Mouse (Mus musculus): Measurements from ENCODE around the gene C130026I21Rik. TPM values are rescaled to one million over a fixed set of nuclear protein-coding genes. Genes with fewer than 3 reads are reported as not detected.
"Not testable (repeated sequence)": the region's sequence is repeated elsewhere in the genome, so short reads cannot be mapped to it uniquely, and the experiment has no call there.

C130026I21Rik gene
- polyA plus RNA-seq, 1 experiment from 2014 or later: 0.35 TPM

DNA sequence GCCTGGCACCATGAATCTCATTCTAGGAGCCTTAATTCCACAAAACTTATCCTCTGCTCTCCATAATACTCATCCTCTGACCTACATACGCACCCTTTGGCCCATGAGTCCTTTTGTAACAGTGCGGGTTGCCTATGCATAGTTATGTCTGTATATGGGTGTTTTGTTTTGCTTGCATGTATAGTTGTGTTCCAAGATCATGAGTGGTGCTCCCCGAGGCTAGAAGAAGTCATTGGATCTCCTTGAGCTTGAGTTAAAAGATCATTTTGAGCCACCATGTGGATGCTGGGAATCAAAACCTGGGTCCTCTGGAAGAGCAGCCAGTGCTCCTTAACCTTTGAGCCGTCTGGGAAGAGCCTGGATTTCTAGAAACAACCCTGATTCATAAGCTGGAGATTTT lies 25.4 kb downstream of the C130026I21Rik start:
- not testable (repeated sequence) for H3K9ac ChIP-seq (ENCODE audit: low read depth, low read length); H3K4me2 ChIP-seq (ENCODE audit: low read depth, low read length); H3K36me3 ChIP-seq (ENCODE audit: control insufficient read depth, insufficient read depth, low read length); DNase-seq (ENCODE audit: low spot score); H3K4me3 ChIP-seq (ENCODE audit: low read depth, low read length); H3K4me1 ChIP-seq (ENCODE audit: control insufficient read depth, insufficient read depth, low read length); H3K27me3 ChIP-seq (replicated peaks; ENCODE audit: control insufficient read depth, insufficient read depth, low read length); ATAC-seq (ENCODE audit: low read depth); H3K27ac ChIP-seq (replicated peaks; ENCODE audit: low read depth, low read length)
- peaks cover 20% of the 10 kb centered on the region for H3K9me3 ChIP-seq (ENCODE audit: control insufficient read depth, low read length)
- 67% methylated on average over 3 of the region's 4 CpGs for WGBS

DNA sequence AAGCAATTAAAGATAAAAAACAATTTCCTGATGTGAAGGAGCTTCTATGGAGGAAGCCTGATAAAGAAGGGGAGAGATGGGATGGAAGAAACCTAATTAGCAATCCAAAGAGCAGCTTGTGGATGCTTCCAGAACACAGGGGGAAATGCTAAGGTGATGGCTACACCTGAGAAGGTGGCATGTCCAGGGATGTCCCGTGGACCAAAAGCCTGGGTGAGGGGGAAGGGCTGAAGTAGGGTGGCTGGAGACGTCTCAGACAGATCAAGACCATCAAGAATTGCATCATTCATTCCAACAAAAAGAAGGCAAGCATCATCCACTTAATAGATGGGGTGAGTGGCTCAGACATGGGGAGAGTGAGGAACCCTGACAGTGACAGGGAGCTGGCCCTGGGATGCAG lies 27.3 kb downstream of the C130026I21Rik start:
- not testable (repeated sequence) for H3K4me3 ChIP-seq (ENCODE audit: low read depth, low read length); H3K4me1 ChIP-seq (ENCODE audit: control insufficient read depth, insufficient read depth, low read length); H3K4me2 ChIP-seq (ENCODE audit: low read depth, low read length); H3K27ac ChIP-seq (replicated peaks; ENCODE audit: low read depth, low read length); H3K27me3 ChIP-seq (replicated peaks; ENCODE audit: control insufficient read depth, insufficient read depth, low read length); H3K9ac ChIP-seq (ENCODE audit: low read depth, low read length); H3K36me3 ChIP-seq (ENCODE audit: control insufficient read depth, insufficient read depth, low read length); ATAC-seq (ENCODE audit: low read depth); DNase-seq (ENCODE audit: low spot score)
- peaks cover 23% of the 10 kb centered on the region for H3K9me3 ChIP-seq (ENCODE audit: control insufficient read depth, low read length)
- WGBS: 74% methylated on average over 2 of the region's 2 CpGs

DNA sequence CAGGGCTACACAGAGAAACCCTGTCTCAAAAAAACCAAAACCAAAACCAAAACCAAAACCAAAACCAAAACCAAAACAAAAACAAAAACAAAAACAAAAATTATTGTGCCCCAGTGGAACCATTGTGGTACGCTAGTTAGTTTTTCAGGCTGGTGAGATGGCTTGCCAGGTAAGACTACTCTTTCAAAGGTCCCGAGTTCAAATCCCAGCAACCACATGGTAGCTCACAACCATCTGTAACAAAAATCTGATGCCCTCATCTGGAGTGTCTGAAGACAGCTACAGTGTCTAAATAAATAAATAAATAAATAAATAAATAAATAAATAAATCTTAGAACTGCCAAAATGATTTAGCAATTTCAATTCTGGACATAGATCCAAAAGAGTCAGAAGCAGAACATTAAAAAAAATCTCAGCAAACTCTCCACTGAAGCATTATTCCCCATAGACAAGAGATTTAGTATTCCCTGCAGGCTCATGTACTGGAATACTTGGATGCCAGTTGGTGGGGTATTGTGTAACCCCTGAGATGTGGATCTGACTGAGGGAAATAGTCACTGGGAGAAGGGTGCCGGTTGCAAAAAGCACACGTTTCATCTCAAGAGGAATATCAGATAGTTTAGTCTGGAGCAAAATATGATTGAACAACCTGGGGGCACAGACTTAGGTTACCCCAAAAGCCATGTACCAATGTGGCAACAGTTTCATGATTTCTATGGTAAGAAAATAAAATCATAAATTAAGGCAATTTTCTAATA lies 31.2 kb downstream of the C130026I21Rik start:
- H3K9ac ChIP-seq (ENCODE audit: low read depth, low read length); H3K4me2 ChIP-seq (ENCODE audit: low read depth, low read length); H3K27ac ChIP-seq (replicated peaks; ENCODE audit: low read depth, low read length); H3K4me3 ChIP-seq (ENCODE audit: low read depth, low read length); ATAC-seq (ENCODE audit: low read depth); DNase-seq (ENCODE audit: low spot score); H3K27me3 ChIP-seq (replicated peaks; ENCODE audit: control insufficient read depth, insufficient read depth, low read length); H3K36me3 ChIP-seq (ENCODE audit: control insufficient read depth, insufficient read depth, low read length); H3K4me1 ChIP-seq (ENCODE audit: control insufficient read depth, insufficient read depth, low read length): not testable (repeated sequence)
- 68% methylated on average over 4 of the region's 4 CpGs for WGBS
- H3K9me3 ChIP-seq (ENCODE audit: control insufficient read depth, low read length): peaks cover 17% of the 10 kb centered on the region

DNA sequence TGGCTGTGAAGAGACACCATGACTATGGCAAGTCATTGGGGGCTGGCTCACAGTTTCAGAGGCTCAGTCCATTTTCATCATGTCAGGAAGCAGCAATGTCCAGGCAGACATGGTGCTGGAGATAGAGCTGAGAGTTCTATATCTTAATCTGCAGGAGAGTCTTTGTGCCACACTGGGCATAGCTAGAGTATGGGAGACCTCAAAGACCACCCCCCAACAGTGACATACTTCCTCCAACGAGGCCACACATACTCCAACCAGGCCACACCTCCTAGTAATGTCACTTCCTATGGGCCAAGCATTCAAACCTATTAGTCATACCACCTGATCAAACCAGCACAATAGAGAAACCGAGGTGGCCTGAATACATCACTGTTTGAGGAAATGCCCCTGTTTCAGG lies 63.8 kb downstream of the C130026I21Rik start:
- H3K27ac ChIP-seq (replicated peaks; ENCODE audit: low read depth, low read length); DNase-seq (ENCODE audit: low spot score); H3K9ac ChIP-seq (ENCODE audit: low read depth, low read length); ATAC-seq (ENCODE audit: low read depth); H3K9me3 ChIP-seq (ENCODE audit: control insufficient read depth, low read length); H3K4me2 ChIP-seq (ENCODE audit: low read depth, low read length); H3K4me3 ChIP-seq (ENCODE audit: low read depth, low read length); H3K4me1 ChIP-seq (ENCODE audit: control insufficient read depth, insufficient read depth, low read length); H3K27me3 ChIP-seq (replicated peaks; ENCODE audit: control insufficient read depth, insufficient read depth, low read length); H3K36me3 ChIP-seq (ENCODE audit: control insufficient read depth, insufficient read depth, low read length): not testable (repeated sequence)
- 45% methylated on average over 1 of the region's 2 CpGs for WGBS

DNA sequence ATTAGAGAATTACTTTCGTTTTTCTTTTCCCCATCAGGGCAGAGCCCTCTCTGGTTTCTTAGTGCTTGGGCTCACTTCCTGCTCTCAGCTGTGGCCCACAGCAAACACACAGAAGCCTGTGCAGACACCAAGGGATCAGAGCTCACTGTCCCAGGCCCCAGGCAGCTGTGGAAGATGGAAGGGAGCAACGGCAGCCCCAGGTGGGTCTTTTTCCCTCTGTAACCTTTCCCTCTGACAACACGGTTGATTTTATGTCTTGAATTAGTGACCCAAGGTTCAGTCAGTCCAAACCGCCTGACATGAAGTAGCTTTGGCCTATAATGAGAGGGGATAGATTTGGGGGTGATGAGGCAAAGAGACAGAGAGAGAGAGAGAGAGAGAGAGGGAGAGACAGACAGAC lies 70.8 kb downstream of the C130026I21Rik start:
- H3K9me3 ChIP-seq (ENCODE audit: control insufficient read depth, low read length); H3K9ac ChIP-seq (ENCODE audit: low read depth, low read length); H3K4me1 ChIP-seq (ENCODE audit: control insufficient read depth, insufficient read depth, low read length); H3K27me3 ChIP-seq (replicated peaks; ENCODE audit: control insufficient read depth, insufficient read depth, low read length); ATAC-seq (ENCODE audit: low read depth); H3K4me3 ChIP-seq (ENCODE audit: low read depth, low read length); H3K36me3 ChIP-seq (ENCODE audit: control insufficient read depth, insufficient read depth, low read length); H3K4me2 ChIP-seq (ENCODE audit: low read depth, low read length); H3K27ac ChIP-seq (replicated peaks; ENCODE audit: low read depth, low read length); DNase-seq (ENCODE audit: low spot score): not testable (repeated sequence)
- WGBS: 87% methylated on average over 3 of the region's 4 CpGs

DNA sequence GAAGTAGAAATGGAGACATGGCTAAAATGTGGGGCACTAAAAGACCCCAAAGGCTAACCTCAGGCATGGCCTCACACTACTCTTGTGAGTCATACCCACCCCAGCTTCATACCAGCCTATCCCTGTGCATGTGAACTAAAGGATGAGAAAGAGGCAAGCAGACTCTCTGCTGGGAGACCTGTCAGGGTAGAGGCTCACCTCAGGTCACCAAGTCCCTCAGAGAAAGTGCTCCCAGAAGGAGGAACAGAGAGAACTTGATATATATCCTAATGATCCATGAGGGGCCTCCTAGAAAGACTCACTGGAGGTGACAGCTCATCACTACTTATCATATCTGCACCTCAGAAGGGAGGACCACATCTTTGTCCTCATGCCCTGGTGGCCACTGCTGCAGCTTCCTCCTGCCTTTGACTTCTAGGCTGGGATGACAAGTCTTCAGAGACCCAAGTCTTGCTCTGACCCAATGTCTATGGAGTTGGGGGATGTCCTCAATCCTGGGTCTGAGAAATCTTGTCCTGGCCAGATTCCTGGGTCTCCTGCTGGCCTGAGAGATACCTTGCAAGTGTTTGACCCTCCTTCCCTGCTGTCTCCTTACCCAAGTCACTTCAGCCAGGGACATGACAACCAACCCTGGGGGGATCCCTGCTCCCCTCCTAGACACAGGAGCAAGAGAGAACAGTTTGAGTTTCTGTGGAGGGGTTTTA lies 71.6 kb downstream of the C130026I21Rik start:
- H3K9ac ChIP-seq (ENCODE audit: low read depth, low read length); ATAC-seq (ENCODE audit: low read depth); H3K9me3 ChIP-seq (ENCODE audit: control insufficient read depth, low read length); H3K4me3 ChIP-seq (ENCODE audit: low read depth, low read length); H3K36me3 ChIP-seq (ENCODE audit: control insufficient read depth, insufficient read depth, low read length); DNase-seq (ENCODE audit: low spot score); H3K27me3 ChIP-seq (replicated peaks; ENCODE audit: control insufficient read depth, insufficient read depth, low read length); H3K27ac ChIP-seq (replicated peaks; ENCODE audit: low read depth, low read length); H3K4me2 ChIP-seq (ENCODE audit: low read depth, low read length); H3K4me1 ChIP-seq (ENCODE audit: control insufficient read depth, insufficient read depth, low read length): not testable (repeated sequence)

DNA sequence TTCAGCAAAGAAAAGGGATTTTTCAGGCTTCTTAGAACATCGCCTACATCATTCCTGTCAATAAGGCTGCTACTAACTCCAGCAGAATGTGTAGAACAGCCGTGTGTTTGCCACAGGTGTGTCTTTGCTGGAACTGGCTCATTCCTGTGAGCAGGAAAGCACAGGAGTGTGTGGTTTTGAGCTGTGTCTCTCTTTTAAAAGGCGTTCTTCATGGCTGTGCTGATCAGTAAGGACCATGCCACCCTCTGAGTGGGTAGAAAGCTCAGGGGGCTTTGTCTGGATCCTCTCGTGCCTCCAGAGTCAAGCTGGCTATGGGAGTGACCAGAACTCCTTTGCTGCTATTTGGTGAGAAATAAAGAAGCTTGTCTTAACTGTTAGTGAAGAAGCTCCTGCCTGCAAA lies 73.6 kb downstream of the C130026I21Rik start:
- H3K27ac ChIP-seq (replicated peaks; ENCODE audit: low read depth, low read length); H3K9me3 ChIP-seq (ENCODE audit: control insufficient read depth, low read length); H3K9ac ChIP-seq (ENCODE audit: low read depth, low read length); H3K4me2 ChIP-seq (ENCODE audit: low read depth, low read length); H3K4me3 ChIP-seq (ENCODE audit: low read depth, low read length); H3K4me1 ChIP-seq (ENCODE audit: control insufficient read depth, insufficient read depth, low read length); H3K36me3 ChIP-seq (ENCODE audit: control insufficient read depth, insufficient read depth, low read length); ATAC-seq (ENCODE audit: low read depth); DNase-seq (ENCODE audit: low spot score); H3K27me3 ChIP-seq (replicated peaks; ENCODE audit: control insufficient read depth, insufficient read depth, low read length): not testable (repeated sequence)
- WGBS: 53% methylated on average over 4 of the region's 4 CpGs

DNA sequence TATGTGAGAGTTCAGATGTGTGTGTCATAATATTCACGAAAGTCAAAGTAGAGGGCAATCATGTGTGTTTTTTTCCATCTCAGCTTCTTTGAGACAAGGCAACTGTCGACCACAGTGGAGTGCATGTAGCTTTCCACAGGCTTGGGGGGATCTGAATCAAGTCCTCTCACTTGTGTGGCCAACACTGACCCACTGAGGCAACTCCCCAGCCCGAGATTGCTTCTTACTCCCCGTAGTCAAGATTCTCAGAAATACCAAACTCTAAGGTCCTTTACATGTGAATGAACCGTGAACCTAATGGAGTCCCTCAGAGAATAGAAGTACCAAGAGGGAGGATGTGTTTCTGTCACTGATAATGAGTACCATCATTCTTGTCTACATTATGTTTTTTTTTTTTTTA lies 76.6 kb downstream of the C130026I21Rik start:
- not testable (repeated sequence) for DNase-seq (ENCODE audit: low spot score); H3K9ac ChIP-seq (ENCODE audit: low read depth, low read length); H3K4me1 ChIP-seq (ENCODE audit: control insufficient read depth, insufficient read depth, low read length); H3K9me3 ChIP-seq (ENCODE audit: control insufficient read depth, low read length); H3K27ac ChIP-seq (replicated peaks; ENCODE audit: low read depth, low read length); H3K4me3 ChIP-seq (ENCODE audit: low read depth, low read length); H3K4me2 ChIP-seq (ENCODE audit: low read depth, low read length); H3K36me3 ChIP-seq (ENCODE audit: control insufficient read depth, insufficient read depth, low read length); ATAC-seq (ENCODE audit: low read depth); H3K27me3 ChIP-seq (replicated peaks; ENCODE audit: control insufficient read depth, insufficient read depth, low read length)
- 70% methylated on average over 5 of the region's 5 CpGs for WGBS

DNA sequence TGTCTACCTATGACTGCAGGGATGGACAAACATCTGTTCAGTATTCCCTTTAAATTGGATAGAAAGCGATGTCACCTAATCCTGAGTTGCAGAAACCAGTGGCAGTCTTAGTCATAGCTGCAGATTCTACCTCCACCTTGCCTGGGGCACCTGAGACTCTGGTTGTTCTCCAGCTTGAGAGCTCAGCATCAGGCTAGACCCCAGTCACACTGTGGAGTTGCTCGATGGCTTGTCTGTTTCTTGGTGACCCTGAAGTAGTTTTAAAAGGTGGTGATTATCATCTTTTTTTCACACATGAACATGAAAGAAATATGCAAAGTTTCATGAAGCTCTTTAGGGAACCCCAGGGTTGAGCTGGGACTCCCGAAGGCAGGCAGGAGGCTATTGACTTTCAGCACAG lies 88.4 kb downstream of the C130026I21Rik start:
- ATAC-seq (ENCODE audit: low read depth): not testable (repeated sequence)

More for the DNA sequence above, 88.4 kb downstream of the C130026I21Rik start:
- not testable (repeated sequence) for H3K4me1 ChIP-seq (ENCODE audit: control insufficient read depth, insufficient read depth, low read length); H3K4me3 ChIP-seq (ENCODE audit: low read depth, low read length); H3K27me3 ChIP-seq (replicated peaks; ENCODE audit: control insufficient read depth, insufficient read depth, low read length); H3K9me3 ChIP-seq (ENCODE audit: control insufficient read depth, low read length); H3K36me3 ChIP-seq (ENCODE audit: control insufficient read depth, insufficient read depth, low read length); H3K27ac ChIP-seq (replicated peaks; ENCODE audit: low read depth, low read length); DNase-seq (ENCODE audit: low spot score); H3K4me2 ChIP-seq (ENCODE audit: low read depth, low read length); H3K9ac ChIP-seq (ENCODE audit: low read depth, low read length)
- 83% methylated on average over 1 of the region's 3 CpGs for WGBS
